Mouse (Mus musculus) spleen, postnatal 4 days (tissue): ENCODE measurements around the gene Brms1l.
A peak's percentile ranks its signal among the peaks of the same experiment; 100 is the strongest.
"Not testable (repeated sequence)": the region's sequence is repeated elsewhere in the genome, so short reads cannot be mapped to it uniquely, and the experiment has no call there.

Experiments used
- DNase-seq, 2 experiments: peaks; one replicate each; pipeline ENCODE4 v3.0.0; 2022; ENCODE audit warnings: low spot score in 2 of 2

The Brms1l gene

DNA sequence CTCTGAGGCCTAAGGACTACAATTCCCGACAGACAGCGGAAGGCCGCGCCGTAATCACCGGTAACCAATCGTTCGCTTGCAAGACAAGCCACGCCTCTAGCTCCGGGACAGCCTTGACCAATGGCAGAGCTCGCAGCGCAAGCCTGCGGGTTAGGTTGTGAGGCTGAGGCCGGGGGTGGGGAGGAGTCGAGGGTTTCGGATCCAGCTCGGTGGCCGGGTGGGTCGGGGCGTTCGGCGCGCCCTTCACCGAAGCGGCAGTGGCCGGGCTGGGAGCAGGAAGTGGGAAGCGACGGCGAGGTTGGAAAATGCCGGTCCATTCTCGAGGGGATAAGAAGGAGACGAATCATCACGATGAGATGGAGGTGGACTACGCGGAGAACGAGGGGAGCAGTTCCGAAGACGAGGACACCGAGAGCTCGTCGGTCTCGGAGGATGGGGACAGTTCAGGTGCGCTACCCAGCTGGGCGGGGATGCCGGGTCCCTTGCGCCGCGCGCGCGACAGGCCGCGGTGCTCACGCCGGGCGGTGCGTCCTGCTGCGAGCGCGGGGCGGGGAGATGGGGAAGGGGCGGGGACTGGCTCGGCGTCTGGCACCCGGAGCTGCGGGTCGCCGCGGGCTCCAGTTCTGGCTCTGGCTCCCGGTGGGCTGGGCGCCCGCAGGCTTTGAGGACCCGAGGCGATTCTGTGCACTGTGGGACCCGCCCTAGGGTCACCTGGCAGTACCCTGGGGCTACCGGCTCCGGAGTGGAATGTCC, at the start of gene Brms1l:
Gene Brms1l, plus strand, starts transcription at position 126 of the 753 bp plus-strand sequence.
- peak; percentile 95 to 96 for DNase-seq

GRCm38 (mm10) chr12:55794485-55794884, 41.6 kb upstream of the Brms1l start:
- not testable (repeated sequence) for DNase-seq

DNA sequence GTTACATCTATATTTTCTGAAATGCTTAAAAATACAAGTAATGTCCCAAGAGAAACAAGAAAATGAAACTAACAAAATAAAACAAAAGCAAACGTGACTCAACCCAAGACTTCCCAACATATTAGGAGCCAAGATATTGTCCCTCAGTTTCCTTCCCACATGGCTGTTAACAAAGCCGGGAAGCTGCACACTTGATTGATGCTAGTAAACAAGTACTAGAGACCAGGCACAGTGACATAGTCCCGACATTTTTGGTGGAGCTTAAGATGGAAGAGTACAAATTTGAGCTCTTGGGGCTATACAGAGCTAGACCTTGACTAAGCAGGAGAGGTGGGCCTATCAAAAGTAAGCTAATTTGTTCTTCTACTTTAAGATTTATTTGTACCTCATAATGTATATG, 39.0 kb upstream of the Brms1l start:
- no peak for DNase-seq

- DNase-seq = no peak
These were observed 37.4 kb upstream of the Brms1l start for GRCm38 (mm10) chr12:55798745-55799144.

DNA sequence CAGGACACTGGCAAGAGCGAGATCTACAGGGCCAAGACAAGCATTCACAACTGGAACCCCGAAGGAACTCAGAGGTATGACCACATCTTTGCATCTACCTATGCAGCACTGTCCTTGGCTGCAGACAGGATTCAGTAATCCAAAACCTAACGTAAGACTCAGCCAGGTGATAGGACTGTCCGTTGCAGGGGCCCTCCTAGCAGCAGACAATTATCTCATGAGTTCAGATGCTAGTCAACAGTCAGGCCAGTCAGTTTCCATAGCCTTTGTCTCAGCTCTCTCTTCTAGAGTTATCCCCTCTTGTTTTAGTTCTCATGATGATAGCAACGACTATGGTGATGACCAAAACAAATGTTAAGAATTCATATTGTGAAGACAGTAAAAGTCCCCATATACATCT, 36.0 kb upstream of the Brms1l start:
- DNase-seq = no peak

GRCm38 (mm10) chr12:55801131-55801530, 35.0 kb upstream of the Brms1l start:
- no peak for DNase-seq

- no peak for DNase-seq
These were observed 31.1 kb upstream of the Brms1l start for GRCm38 (mm10) chr12:55805035-55805434.

- DNase-seq = no peak
These were observed 19.6 kb upstream of the Brms1l start for GRCm38 (mm10) chr12:55816488-55816887.

DNA sequence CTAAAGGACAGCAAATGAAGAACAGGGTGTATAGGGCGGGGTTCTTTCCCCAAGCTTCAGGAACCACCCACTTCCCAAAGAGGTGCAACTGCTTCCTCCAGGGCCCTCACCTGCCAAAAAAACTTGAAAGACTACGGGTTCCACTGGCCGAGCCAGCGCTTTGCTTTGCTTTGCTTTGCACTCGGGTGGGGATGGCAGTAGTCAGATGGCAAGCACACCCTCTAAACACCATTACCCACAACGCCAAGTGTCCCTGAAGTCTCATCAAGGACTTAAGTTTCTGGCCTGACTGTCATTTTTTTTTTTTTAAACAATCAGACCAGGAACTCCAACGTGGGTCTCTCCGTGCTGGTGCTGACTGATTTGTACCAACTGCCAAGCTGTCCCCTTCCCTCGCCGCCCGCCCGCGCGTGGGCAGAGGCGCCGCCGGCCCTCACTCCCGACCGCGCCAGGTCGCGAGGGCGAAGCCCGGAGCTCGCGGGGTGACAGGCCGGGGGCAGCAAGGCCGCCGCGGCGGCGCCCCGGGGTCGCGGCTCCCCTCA, 15.9 kb upstream of the Brms1l start:
- peak; percentile 37 to 75 for DNase-seq

GRCm38 (mm10) chr12:55820661-55821314, 15.3 kb upstream of the Brms1l start, which contains the start of gene Ralgapa1:
Gene Ralgapa1, minus strand, starts transcription at chr12:55821167.
- peak; percentile 83 to 92 for DNase-seq

GRCm38 (mm10) chr12:55824027-55824426, 12.1 kb upstream of the Brms1l start:
- DNase-seq = no peak

DNA sequence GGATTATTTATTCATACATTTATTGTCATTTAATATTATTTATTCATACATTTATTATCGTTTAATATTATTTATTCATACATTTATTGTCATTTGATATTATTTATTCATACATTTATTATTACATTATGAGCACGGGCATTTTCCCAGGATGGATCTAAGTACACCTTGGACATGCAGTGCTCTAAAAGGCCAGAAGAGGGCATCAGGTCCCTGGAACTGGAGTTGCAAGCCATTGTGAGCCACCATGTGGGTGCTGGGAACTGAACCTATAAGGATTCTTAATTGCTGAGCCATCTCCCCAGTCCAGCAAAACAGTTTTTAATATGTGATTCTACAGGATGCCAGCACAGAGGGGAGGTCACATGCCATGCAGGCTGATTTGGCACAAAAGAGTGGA, 10.6 kb upstream of the Brms1l start:
- DNase-seq = no peak

- peak; percentile 44 to 73 for DNase-seq
These were observed 5.0 kb upstream of the Brms1l start for GRCm38 (mm10) chr12:55831101-55831500.

DNA sequence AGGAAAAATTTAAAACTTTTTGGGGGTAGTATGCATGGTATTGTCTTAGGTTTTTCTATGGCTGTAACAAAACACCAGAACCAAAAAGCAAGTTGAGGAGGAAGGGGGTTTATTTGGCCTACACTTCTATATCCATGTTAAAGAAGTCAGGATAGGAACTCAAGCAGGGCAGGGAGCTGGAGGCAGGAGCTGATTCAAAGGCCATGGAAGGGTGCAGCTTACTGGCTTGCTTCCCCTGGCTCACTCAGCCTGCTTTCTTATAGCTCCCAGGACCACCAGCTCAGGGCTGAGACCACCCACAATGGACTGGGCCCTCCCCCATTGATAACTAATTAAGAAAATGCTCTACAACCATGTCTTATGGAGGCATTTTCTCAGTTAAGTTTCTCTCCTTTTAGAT, 3.2 kb upstream of the Brms1l start:
- no peak for DNase-seq

GRCm38 (mm10) chr12:55833906-55834625, 2.1 kb upstream of the Brms1l start:
- DNase-seq = no peak

- no peak for DNase-seq
These were observed 1.2 kb upstream of the Brms1l start for GRCm38 (mm10) chr12:55834891-55835290.

DNA sequence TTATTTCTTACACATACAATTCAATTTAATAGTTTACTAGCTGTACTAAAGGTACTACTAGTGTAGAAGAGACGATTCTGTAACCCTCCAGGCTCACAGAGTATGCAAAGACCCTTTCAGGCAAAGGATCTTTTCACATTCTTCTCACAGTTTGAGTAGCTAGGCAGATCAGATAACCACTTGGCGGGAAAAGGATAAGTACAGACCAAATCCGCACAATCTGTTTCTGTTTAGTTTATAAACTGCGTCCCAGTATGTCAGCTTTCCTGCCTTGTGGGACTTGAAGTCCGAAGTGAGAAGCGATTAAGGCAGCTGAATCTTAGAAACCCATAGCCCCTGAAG, 296 bp upstream of the Brms1l start:
- no peak for DNase-seq

- DNase-seq = no peak
These were observed 1.4 kb downstream of the Brms1l start for GRCm38 (mm10) chr12:55837495-55837894.

DNA sequence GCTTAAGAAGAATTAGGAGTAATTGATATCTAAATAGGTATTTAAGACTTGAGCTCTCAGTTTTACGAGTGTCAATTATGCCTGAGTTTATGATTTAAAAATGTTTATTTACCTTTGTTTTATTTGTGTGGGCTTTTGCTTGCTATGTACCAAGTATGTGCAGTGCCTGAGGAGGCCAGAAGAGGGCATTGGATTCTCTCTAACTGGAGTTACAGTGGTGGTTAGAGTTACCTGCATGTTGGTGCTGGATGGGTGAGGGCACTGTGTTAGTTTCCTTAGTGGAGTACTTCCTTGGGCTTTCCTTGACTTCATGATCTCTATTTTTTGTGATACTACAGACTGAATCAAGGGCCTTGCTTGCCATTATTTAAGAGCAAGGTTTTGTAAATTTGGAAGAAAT, 10.6 kb downstream of the Brms1l start:
- DNase-seq = no peak

GRCm38 (mm10) chr12:55847851-55848250, 11.7 kb downstream of the Brms1l start:
- DNase-seq = no peak

GRCm38 (mm10) chr12:55850650-55851049, 14.5 kb downstream of the Brms1l start:
- DNase-seq = no peak
